Mouse (Mus musculus) v-Abl transformed pro-B cells (cell line): ENCODE data around the gene Unc13d.

Experiments used
- in situ Hi-C, 2 experiments: fragments of 400-800 bp; cut with MboI; formaldehyde crosslinking; loops; one replicate each; pipeline ENCODE4 v1.15.1; 2025; ENCODE audit not compliant: unreplicated experiment in 2 of 2

Gene Unc13d

GRCm38 (mm10) chr11:116079511-116079910, 1.8 kb upstream of the Unc13d start:
- in situ Hi-C loops: no loop called here

- in situ Hi-C loops: no loop called here
Measured at GRCm38 (mm10) chr11:116078676-116079320, 1.0 kb upstream of the Unc13d start.

GRCm38 (mm10) chr11:116078221-116078620, 460 bp upstream of the Unc13d start:
- in situ Hi-C loops: no loop called here

GRCm38 (mm10) chr11:116076836-116077235, 925 bp downstream of the Unc13d start:
- in situ Hi-C loops: no loop called here

GRCm38 (mm10) chr11:116076266-116076540, 1.6 kb downstream of the Unc13d start:
- in situ Hi-C loops: no loop called here

GRCm38 (mm10) chr11:116075539-116076265, 2.1 kb downstream of the Unc13d start:
- in situ Hi-C loops: no loop called here

- in situ Hi-C loops: loop anchor here (5.0 kb wide), 1 partner anchor 42 kb away; the partner anchor contains the start of gene Unk (in 2 of the 2)
Measured at GRCm38 (mm10) chr11:116074436-116074991, 3.2 kb downstream of the Unc13d start.

- in situ Hi-C loops: loop anchor here (5.0 kb wide), 1 partner anchor 40 kb away; the partner anchor contains the start of gene Unk (in 2 of the 2)
Measured at GRCm38 (mm10) chr11:116072608-116073007, 5.2 kb downstream of the Unc13d start.

- in situ Hi-C loops: loop anchor here (5.0 kb wide), 1 partner anchor 39 kb away; the partner anchor contains the start of gene Unk (in 2 of the 2)
Measured at GRCm38 (mm10) chr11:116071510-116071909, 6.3 kb downstream of the Unc13d start.

- in situ Hi-C loops: no loop called here
Measured at GRCm38 (mm10) chr11:116065345-116065744, 12.4 kb downstream of the Unc13d start.

GRCm38 (mm10) chr11:116064187-116064867, 13.4 kb downstream of the Unc13d start:
- in situ Hi-C loops: no loop called here

GRCm38 (mm10) chr11:116063562-116063961, 14.2 kb downstream of the Unc13d start:
- in situ Hi-C loops: no loop called here

- in situ Hi-C loops: no loop called here
Measured at GRCm38 (mm10) chr11:116062521-116062920, 15.2 kb downstream of the Unc13d start.

- in situ Hi-C loops: no loop called here
Measured at GRCm38 (mm10) chr11:116061641-116062415, 15.9 kb downstream of the Unc13d start.

- in situ Hi-C loops: no loop called here
Measured at GRCm38 (mm10) chr11:116060596-116060995, 17.2 kb downstream of the Unc13d start.

GRCm38 (mm10) chr11:116059691-116060025, 18.1 kb downstream of the Unc13d start:
- in situ Hi-C loops: no loop called here

- in situ Hi-C loops: no loop called here
Measured at GRCm38 (mm10) chr11:116058868-116059690, 18.7 kb downstream of the Unc13d start.

- in situ Hi-C loops: no loop called here
Measured at GRCm38 (mm10) chr11:116058022-116058614, 19.6 kb downstream of the Unc13d start.

- in situ Hi-C loops: no loop called here
Measured at GRCm38 (mm10) chr11:116057237-116057881, 20.4 kb downstream of the Unc13d start.
